Mouse (Mus musculus) right cerebral cortex, postnatal 14 days (tissue): Measurements from ENCODE around the gene Cdan1.
A peak's percentile ranks its signal among the peaks of the same experiment; 100 is the strongest.

Source experiments
- DNase-seq: peaks from one replicate; pipeline ENCODE4 v3.0.0; 2022

Gene Cdan1

GRCm38 (mm10) chr2:120849449-120850423 is at the start of gene Cdan1:
TSS of gene Cdan1 (minus strand) at chr2:120850128.
- DNase-seq: peak; percentile 44

GRCm38 (mm10) chr2:120896361-120896760 is 46.4 kb upstream of the Cdan1 start:
- DNase-seq: no peak

- no peak for DNase-seq
Measured at GRCm38 (mm10) chr2:120887601-120888000, 37.7 kb upstream of the Cdan1 start.

GRCm38 (mm10) chr2:120873192-120873591 is 23.3 kb upstream of the Cdan1 start:
- no peak for DNase-seq

GRCm38 (mm10) chr2:120871447-120872336 is 21.8 kb upstream of the Cdan1 start:
- no peak for DNase-seq

- DNase-seq: peak; percentile 40
Measured at GRCm38 (mm10) chr2:120867336-120867735, 17.4 kb upstream of the Cdan1 start.

DNA sequence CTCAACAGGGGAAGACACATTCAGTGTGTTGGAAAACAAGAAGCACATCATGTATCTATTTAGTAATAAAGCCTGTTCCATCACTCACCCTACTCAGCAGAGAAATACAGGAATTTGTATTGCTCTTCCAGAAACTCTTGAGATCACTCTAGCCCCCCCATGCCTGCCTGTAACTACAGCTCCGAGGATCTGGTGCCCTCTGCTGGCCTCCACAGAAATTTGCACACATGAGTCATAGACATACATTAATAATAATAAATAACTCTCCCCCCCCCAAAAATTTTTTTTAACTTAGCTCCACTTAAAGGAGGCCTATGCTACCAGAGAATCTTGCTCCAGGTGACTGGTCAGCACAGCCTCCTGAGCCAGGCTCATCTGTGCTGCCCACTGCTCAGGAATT is 16.6 kb upstream of the Cdan1 start:
- peak; percentile 50 for DNase-seq

- DNase-seq: no peak
Measured at GRCm38 (mm10) chr2:120863389-120863788, 13.5 kb upstream of the Cdan1 start.

GRCm38 (mm10) chr2:120860699-120861098 is 10.8 kb upstream of the Cdan1 start:
- no peak for DNase-seq

DNA sequence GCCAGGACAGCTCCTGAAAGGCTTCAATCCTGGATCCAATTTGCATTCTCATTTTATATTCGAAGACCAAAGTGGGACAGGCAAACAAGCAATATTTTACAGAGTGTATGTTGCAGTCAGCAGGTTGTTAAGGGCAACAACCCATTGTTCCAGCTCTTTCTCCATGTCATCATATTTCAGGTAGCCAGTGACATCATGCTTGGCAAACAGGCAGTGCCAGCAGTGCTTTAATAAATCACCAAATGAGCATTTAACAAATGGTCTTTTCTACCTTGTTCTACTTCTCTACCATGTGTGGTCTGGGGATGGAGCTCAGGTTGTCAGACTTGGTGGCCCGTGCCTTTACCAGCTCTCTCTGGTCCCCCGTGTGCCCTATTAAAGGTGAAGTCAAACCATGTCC is 8.2 kb upstream of the Cdan1 start:
- no peak for DNase-seq

- no peak for DNase-seq
Measured at GRCm38 (mm10) chr2:120853151-120853550, 3.2 kb upstream of the Cdan1 start.

GRCm38 (mm10) chr2:120852626-120853025 is 2.7 kb upstream of the Cdan1 start:
- DNase-seq: no peak

- DNase-seq: peak; percentile 97
Measured at GRCm38 (mm10) chr2:120850424-120851082, 625 bp upstream of the Cdan1 start, which contains the start of gene Ttbk2. TSS of gene Ttbk2 (minus strand) at chr2:120850604.

DNA sequence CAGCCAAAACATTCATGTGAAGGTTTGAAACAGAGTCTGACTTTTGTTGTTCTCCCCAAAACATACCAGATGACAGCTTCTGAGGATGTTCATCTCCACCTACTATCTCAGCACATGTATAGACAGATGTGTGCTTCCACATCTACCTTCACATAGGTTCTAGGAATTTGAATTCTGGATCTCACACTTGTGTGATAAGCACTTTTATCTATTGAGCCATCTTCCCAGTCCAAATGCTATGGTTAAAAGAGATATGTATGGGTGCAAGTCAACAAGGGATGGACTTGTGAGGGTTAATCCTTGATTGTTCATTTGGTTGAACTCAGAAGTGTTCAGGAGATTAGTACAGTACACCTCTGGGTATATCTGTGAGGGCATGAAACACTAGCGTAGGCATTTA is 4.6 kb downstream of the Cdan1 start:
- no peak for DNase-seq

GRCm38 (mm10) chr2:120843990-120844389 is 5.9 kb downstream of the Cdan1 start:
- DNase-seq: no peak

- no peak for DNase-seq
Measured at GRCm38 (mm10) chr2:120841211-120841610, 8.7 kb downstream of the Cdan1 start.

- DNase-seq: no peak
Measured at GRCm38 (mm10) chr2:120835167-120835566, 14.8 kb downstream of the Cdan1 start.

- no peak for DNase-seq
Measured at GRCm38 (mm10) chr2:120826936-120827638, 22.8 kb downstream of the Cdan1 start.

DNA sequence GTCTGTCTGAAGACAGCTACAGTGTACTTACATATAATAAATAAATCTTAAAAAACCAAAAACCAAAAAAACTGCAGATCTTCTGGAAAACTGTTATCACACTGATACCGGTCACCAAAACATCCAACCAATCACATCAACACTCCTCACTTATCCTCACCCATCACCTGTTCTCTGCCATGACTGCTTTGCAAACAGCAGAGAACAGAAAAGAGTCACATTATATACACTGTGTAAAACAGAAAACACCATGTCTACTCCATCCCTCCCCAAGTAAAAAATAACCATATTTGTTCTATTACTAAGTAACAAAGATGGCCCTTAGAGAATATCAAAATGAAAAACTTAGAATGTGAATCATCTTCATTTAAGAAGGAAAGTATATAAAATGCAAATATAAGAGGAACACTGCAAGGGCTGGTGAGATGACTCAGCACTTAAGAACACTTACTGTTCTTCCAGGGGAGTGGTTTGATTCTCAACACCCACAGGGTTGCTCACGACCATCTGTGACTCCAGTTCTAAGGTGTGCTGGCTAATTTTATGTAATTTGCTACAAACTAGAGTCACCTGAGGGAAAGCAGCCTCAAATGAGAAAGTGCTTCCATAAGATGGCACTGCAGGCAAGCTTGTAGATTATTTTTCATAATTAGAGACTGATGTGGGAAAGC is 79.5 kb downstream of the Cdan1 start:
- DNase-seq: no peak

DNA sequence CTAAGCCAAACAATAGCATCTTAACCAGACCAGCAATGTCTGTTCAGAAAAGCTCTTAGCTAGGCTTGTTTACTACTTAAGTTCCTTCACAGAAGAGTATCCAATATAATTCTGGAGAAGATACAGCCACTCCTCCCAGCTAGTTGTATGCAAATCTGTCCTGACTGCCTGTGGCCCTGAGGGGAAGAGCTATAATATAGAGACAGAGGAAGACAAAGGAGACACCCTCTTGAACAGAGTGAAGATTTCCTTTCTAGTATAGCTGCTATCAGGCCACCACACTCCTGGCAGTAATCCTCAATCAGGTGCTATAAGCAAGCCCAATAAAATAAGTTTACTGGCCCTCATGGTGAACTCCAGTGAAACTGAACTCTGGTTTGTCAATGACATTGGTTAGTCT is 88.0 kb downstream of the Cdan1 start:
- DNase-seq: no peak

DNA sequence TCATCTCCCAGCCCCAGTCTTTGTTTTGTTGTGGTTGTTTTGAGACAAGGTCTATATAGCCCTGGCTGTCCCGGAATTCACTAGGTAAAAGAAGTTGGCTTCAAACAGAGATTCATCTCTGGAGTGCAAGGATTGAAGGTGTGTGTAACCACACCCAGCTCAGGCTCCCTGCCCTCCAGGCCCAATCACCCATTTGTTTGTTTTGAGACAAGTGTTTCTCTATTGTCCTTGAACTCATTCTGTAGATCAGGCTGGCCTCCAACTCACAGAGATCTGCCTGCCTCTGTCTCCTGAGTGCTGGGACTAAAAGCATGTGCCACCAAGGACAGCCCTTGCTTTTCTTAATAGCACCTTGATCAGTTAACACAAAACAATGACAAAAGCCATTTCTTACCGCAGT is 101.9 kb downstream of the Cdan1 start:
- no peak for DNase-seq

- DNase-seq: no peak
Measured at GRCm38 (mm10) chr2:120745496-120745895, 104.4 kb downstream of the Cdan1 start.
